Mouse (Mus musculus) thymus, postnatal 14 days (tissue): ENCODE results near the gene Trim31.

ENCODE experiments used
- DNase-seq: peaks from one replicate; pipeline ENCODE4 v3.0.0; 2021

Gene Trim31

GRCm38 (mm10) chr17:36947051-36947819 is 49.3 kb downstream of the Trim31 start:
- DNase-seq = peak; percentile 47

- DNase-seq = no peak
These were observed 50.4 kb downstream of the Trim31 start for GRCm38 (mm10) chr17:36948286-36948685.

- DNase-seq = no peak
These were observed 51.3 kb downstream of the Trim31 start for GRCm38 (mm10) chr17:36949265-36949664.

- DNase-seq = peak; percentile 95
These were observed 53.3 kb downstream of the Trim31 start, which contains the start of gene Ppp1r11 for GRCm38 (mm10) chr17:36950981-36951947. Gene Ppp1r11 (minus strand): TSS chr17:36951741.

- no peak for DNase-seq
These were observed 54.7 kb downstream of the Trim31 start for GRCm38 (mm10) chr17:36952631-36953030.

GRCm38 (mm10) chr17:36953062-36953461 is 55.1 kb downstream of the Trim31 start:
- no peak for DNase-seq

GRCm38 (mm10) chr17:36957999-36958743 is 60.3 kb downstream of the Trim31 start, which contains the start of the genes Znrd1 and Znrd1as:
Gene Znrd1 (minus strand): TSS chr17:36958559.
Gene Znrd1as (plus strand): TSS chr17:36958592.
- DNase-seq = peak; percentile 91

- DNase-seq = no peak
These were observed 61.0 kb downstream of the Trim31 start for GRCm38 (mm10) chr17:36958884-36959283.
